Mouse (Mus musculus) small intestine, adult 2 months (tissue): ENCODE measurements at regions not wholly inside any gene's neighbourhood (a gene's known extent, or its start where the extent isn't known, plus 50 kb on each side); places are given as distances from the start of the nearest gene placed in this dataset.

Experiments
- H3K27ac ChIP-seq: fragments of 200-500 bp; 2 replicates; pipeline ENCODE4 v1.5.1; 2012; ENCODE audit warnings: low read depth, low read length, control low read depth, inconsistent platforms; ENCODE audit not compliant: insufficient read depth
- H3K27me3 ChIP-seq: fragments of 200-500 bp; 2 replicates; pipeline ENCODE4 v1.6.1; 2012; ENCODE audit warnings: mild to moderate bottlenecking, moderate library complexity, low read length, inconsistent platforms; ENCODE audit not compliant: control insufficient read depth, insufficient read depth
- H3K36me3 ChIP-seq: fragments of 200-500 bp; 2 replicates; pipeline ENCODE4 v1.6.1; 2012; ENCODE audit warnings: mild to moderate bottlenecking, low read length, control low read depth, inconsistent platforms; ENCODE audit not compliant: control insufficient read depth, insufficient read depth
- H3K4me1 ChIP-seq: fragments of 200-500 bp; 2 replicates; pipeline ENCODE4 v1.6.1; 2012; ENCODE audit warnings: low read length, inconsistent platforms, mixed read lengths; ENCODE audit not compliant: control insufficient read depth, insufficient read depth, insufficient read length
- H3K4me3 ChIP-seq: fragments of 200-500 bp; 2 replicates; pipeline ENCODE4 v1.5.1; 2012; ENCODE audit warnings: low read depth, mild to moderate bottlenecking, control low read depth, inconsistent platforms, low read length, moderate library complexity
- CTCF ChIP-seq: fragments of 200-500 bp; IDR thresholded peaks from 2 replicates; pipeline ENCODE4 v1.5.1; 2012; ENCODE audit warnings: low read depth, mild to moderate bottlenecking, control low read depth, inconsistent platforms, low read length, moderate library complexity, mixed read lengths; ENCODE audit not compliant: insufficient replicate concordance, insufficient read length; ENCODE audit errors: extremely low read depth
- POLR2A ChIP-seq: fragments of 200-500 bp; IDR thresholded peaks from 2 replicates; pipeline ENCODE4 v1.6.1; 2012; ENCODE audit warnings: low read depth, mild to moderate bottlenecking, control low read depth, inconsistent platforms, low read length, moderate library complexity
- WGBS: fragments of 180-500 bp; shearing (Covaris S2); methylation state at CpG from one replicate; pipeline ENCODE4 v1.1.7; 2018; 5-methylcytosine and 5-hydroxymethylcytosine counted together

DNA sequence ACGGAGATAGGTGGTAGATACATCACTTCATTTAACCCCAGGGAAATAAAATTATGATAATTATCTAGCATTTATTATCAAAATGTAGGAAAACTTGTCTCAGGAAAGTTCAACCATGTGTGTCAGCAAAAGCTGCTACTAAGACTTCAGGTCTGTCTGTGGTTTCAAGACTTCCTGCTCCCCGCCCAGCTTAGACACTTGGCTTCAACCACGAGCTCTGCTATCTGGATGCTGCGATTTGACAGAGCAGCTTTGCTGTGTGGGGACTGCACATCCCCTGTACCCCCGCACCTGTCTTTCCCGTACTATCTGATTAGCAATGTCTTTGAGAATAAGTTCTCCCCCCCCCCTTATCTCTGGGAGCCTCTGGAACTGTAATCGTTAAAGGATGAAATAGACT is 176.0 kb upstream of the Gk2 start:
- 67% methylated on average over 7 of the region's 7 CpGs for WGBS
- no peak overlapping the region for H3K27ac ChIP-seq
- H3K4me1 ChIP-seq = no peaks in the 10 kb centered on the region
- no peak overlapping the region for H3K4me3 ChIP-seq
- TF ChIP-seq CTCF (no peak), POLR2A (no peak)
- no peaks in the 10 kb centered on the region for H3K36me3 ChIP-seq
- H3K27me3 ChIP-seq = no peaks in the 10 kb centered on the region

DNA sequence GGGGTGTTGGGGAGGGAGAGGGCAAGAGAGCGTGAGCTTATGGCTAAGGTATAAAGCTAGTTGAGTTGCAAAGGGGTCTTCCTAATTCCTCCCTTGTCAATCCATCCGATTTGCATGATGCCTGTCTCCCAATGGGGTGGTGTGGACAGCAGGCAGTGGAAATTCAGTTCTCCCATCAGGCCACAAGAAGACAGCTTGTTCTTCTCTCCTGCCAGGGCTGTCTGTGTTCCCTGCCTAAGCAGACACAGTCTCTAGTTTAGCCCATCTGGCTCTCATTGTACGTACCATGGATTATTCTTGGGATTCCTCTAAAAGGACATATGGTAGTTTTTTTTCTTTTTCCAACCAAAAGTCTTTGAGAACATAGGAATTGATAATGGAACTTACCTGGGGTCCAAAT is 168.4 kb upstream of the Gk2 start:
- no peak overlapping the region for H3K4me3 ChIP-seq
- WGBS = 87% methylated on average over 3 of the region's 3 CpGs
- no peaks in the 10 kb centered on the region for H3K4me1 ChIP-seq
- H3K27ac ChIP-seq = no peak overlapping the region
- no peaks in the 10 kb centered on the region for H3K36me3 ChIP-seq
- H3K27me3 ChIP-seq = no peaks in the 10 kb centered on the region
- TF ChIP-seq POLR2A = no peak

DNA sequence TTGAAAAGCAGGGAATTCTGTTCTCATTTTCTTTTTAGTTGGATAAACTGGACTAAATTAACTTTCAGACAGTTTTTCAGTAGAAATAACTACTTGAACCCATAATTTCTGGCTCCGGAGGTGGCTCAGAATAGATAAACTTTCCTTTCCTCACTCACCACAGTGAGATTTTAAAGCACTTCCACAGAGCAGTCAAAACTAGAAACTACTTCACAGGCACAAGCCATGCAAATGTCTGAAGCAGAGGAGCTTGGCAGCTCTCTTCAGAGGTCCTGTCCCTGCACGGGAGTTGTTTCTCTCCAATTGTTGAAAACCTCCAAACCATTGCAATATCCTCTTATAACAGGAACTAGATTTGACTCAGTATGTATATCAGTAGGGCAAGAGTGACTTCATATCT is 163.1 kb upstream of the Gk2 start:
- H3K27me3 ChIP-seq = no peaks in the 10 kb centered on the region
- no peak overlapping the region for H3K4me3 ChIP-seq
- WGBS = 86% methylated on average over 2 of the region's 2 CpGs
- no peaks in the 10 kb centered on the region for H3K4me1 ChIP-seq
- H3K36me3 ChIP-seq = no peaks in the 10 kb centered on the region
- TF ChIP-seq CTCF = no peak
- no peak for TF ChIP-seq POLR2A
- H3K27ac ChIP-seq = no peak overlapping the region

DNA sequence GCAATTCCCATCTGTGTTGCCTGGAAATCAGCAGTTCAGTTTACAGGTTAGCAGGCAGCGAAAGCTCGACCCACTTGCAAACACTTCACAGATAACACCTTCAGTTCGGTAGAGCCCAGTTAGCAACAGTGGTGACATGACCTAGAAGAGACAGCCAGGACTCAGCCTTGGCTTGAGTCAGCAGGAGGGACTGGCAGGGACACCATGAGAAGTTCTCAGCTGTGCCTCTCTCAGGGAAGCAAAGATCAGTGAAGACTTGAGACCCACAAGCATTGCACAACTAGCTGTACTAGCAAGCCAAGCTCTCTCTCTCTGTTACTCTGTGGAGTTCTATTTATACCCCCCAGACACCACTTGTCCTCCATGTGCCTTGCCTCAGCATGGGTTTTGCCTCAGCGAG is 161.6 kb upstream of the Gk2 start:
- H3K36me3 ChIP-seq = no peaks in the 10 kb centered on the region
- no peak overlapping the region for H3K4me3 ChIP-seq
- H3K4me1 ChIP-seq = no peaks in the 10 kb centered on the region
- H3K27me3 ChIP-seq = no peaks in the 10 kb centered on the region
- 79% methylated on average over 4 of the region's 4 CpGs for WGBS
- no peak for TF ChIP-seq CTCF
- no peak for TF ChIP-seq POLR2A
- no peak overlapping the region for H3K27ac ChIP-seq

DNA sequence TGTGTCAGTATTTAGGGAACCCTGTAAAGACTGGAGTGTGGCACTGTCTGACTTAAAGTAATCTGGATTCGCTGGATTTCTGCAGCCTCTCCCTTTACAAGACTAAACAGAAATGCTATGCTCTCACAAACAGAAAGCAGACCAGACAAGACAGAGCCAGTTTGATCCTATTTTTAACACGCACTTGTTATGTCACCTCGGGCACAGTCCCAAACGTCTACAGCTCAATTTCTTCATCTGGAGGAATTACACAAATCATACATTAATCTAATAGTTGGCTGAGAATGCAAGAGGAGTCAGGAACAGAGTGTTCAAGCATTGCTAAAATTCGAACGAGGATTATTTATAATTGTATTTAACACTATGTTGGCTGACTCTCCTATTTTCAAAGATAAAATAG is 145.4 kb upstream of the Gk2 start:
- TF ChIP-seq CTCF = no peak
- TF ChIP-seq POLR2A = no peak
- H3K27ac ChIP-seq = no peak overlapping the region
- H3K36me3 ChIP-seq = no peaks in the 10 kb centered on the region
- WGBS = 62% methylated on average over 6 of the region's 6 CpGs
- no peaks in the 10 kb centered on the region for H3K27me3 ChIP-seq
- no peaks in the 10 kb centered on the region for H3K4me1 ChIP-seq
- no peak overlapping the region for H3K4me3 ChIP-seq

DNA sequence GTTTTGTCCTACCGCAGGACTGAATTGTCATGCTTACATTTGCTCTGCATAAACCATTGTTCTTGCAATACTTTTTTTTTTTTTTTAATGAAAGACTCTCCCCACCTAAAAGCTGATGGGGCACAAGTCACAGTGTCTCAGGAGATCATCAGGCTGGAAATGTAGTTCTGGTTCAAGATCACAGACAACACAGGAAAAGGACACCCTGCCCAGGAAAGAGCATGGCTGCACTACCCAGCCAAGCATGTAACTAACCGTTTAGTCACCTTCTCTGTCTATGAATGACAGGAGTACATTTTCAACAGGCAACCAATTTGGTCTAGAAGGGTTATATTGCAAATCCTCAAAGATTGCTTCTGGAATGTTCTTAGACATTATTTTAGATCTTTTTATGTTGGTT is 144.6 kb upstream of the Gk2 start:
- TF ChIP-seq CTCF (no peak), POLR2A (no peak)
- 82% methylated on average over 2 of the region's 2 CpGs for WGBS
- H3K27me3 ChIP-seq = no peaks in the 10 kb centered on the region
- no peaks in the 10 kb centered on the region for H3K36me3 ChIP-seq
- no peak overlapping the region for H3K27ac ChIP-seq
- no peak overlapping the region for H3K4me3 ChIP-seq
- no peaks in the 10 kb centered on the region for H3K4me1 ChIP-seq

DNA sequence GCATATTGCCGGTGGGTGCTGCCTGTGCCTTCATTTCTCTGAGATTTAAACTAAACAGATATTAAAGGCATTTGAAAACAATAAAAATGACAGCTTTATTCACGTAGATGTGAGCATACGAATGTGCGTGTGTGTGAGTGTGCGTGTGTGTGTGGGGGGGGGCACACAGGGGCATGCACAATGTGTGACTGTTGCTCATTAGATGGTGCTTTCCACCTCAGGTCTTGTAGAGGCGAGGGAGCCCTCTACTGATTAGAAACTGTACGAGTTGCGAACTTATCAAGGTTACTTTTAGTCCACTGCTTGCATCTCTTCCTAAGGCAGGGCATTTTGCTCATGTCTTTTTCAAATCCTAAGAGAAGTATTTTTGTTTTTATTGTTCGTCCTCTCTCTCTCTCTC is 141.9 kb upstream of the Gk2 start:
- WGBS = 78% methylated on average over 9 of the region's 9 CpGs

DNA sequence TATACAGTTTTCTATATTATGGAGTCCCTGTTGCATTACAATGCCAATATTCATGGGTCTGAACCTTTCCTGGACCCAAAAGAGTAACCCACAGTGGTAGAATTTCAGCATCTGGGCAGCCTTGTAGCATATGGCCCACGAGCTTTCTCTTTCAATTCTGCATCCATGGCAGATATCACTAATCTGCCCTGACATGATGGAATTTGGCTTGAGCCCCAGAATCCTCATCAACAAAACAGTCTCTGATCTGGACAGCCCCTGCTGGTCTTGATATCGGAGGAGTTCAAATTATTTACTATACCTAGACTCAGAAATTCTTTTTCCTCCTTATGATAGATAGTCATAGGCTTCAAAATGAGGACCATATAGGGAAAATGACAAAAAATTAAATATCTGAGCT is 139.1 kb upstream of the Gk2 start:
- Histone ChIP-seq H3K27ac (no peak overlapping the region), H3K4me1 (no peaks in the 10 kb centered on the region), H3K27me3 (no peaks in the 10 kb centered on the region), H3K36me3 (no peaks in the 10 kb centered on the region), H3K4me3 (no peak overlapping the region)
- 72% methylated on average over 2 of the region's 2 CpGs for WGBS
- TF ChIP-seq CTCF = no peak
- no peak for TF ChIP-seq POLR2A

More for the DNA sequence above, 141.9 kb upstream of the Gk2 start:
- no peaks in the 10 kb centered on the region for H3K36me3 ChIP-seq
- no peak overlapping the region for H3K27ac ChIP-seq
- H3K27me3 ChIP-seq = no peaks in the 10 kb centered on the region
- no peaks in the 10 kb centered on the region for H3K4me1 ChIP-seq
- no peak overlapping the region for H3K4me3 ChIP-seq
- TF ChIP-seq CTCF (no peak), POLR2A (no peak)
